ENCODE assay signal across 12 mouse cellular contexts in genomic region chr2:49805736-49806371, GRCm38 (mm10). TPM values are rescaled to one million over a fixed set of nuclear protein-coding genes. Genes with fewer than 3 reads are reported as not detected.
DNase-seq lines count a peak whose midpoint lies in the region; ATAC-seq and TF ChIP-seq lines count a peak whose summit lies in the region.
"Had no signal": no experiment of that assay in that cellular context is flagged by ENCODE, and none has a peak within 500 bp of the region (broad histone marks: within the 10 kb centered on the region; RNA-seq: fewer than 3 reads in every experiment).

No protein-coding gene starts in this region.

- H3K9ac ChIP-seq in forebrain, embryonic 16.5 days (replicated peaks; ENCODE audit: low read depth, low read length) = no peak overlapping the region
- H3K9ac ChIP-seq in limb, embryonic 12.5 days (replicated peaks) = peak overlapping the region; percentile 37; the same call in 1 of the 2 replicates
- no peak overlapping the region for H3K9ac ChIP-seq in neural tube, embryonic 14.5 days (replicated peaks; ENCODE audit: low read depth, low read length)
- H3K9ac ChIP-seq: embryonic facial prominence, embryonic 13.5 days; liver, embryonic 12.5 days had no signal

- no peaks in the 10 kb centered on the region for H3K27me3 ChIP-seq in forebrain, embryonic 16.5 days (replicated peaks; ENCODE audit: control insufficient read depth, insufficient read depth, low read length)
- no peaks in the 10 kb centered on the region for H3K27me3 ChIP-seq in forebrain, embryonic 10.5 days (ENCODE audit: poor library complexity, severe bottlenecking)
- H3K27me3 ChIP-seq in limb, embryonic 12.5 days = 0 out of 2 replicates have a peak, but pooled peaks cover 3% of the 10 kb centered on the region
- H3K27me3 ChIP-seq in limb, embryonic 10.5 days (ENCODE audit: low read depth, poor library complexity, severe bottlenecking) = no peaks in the 10 kb centered on the region
- no peaks in the 10 kb centered on the region for H3K27me3 ChIP-seq in neural tube, embryonic 14.5 days (ENCODE audit: control insufficient read depth, insufficient read depth, low read length)
- H3K27me3 ChIP-seq: embryonic facial prominence, embryonic 13.5 days had no signal

- H3K27ac ChIP-seq in forebrain, embryonic 16.5 days (ENCODE audit: low read length) = no peak overlapping the region
- no peak overlapping the region for H3K27ac ChIP-seq in forebrain, embryonic 10.5 days
- no peak overlapping the region for H3K27ac ChIP-seq in limb, embryonic 12.5 days
- no peak overlapping the region for H3K27ac ChIP-seq in limb, embryonic 10.5 days
- H3K27ac ChIP-seq in neural tube, embryonic 14.5 days (ENCODE audit: low read depth, low read length) = peak overlapping the region; percentile 12; the same call in 1 of the 2 replicates
- no peak overlapping the region for H3K27ac ChIP-seq in gastrocnemius, adult 2 months
- H3K27ac ChIP-seq: embryonic facial prominence, embryonic 13.5 days; kidney, postnatal 0 days; liver, embryonic 12.5 days had no signal

- no peaks in the 10 kb centered on the region for H3K9me3 ChIP-seq in forebrain, embryonic 16.5 days (ENCODE audit: control insufficient read depth, low read length)
- no peaks in the 10 kb centered on the region for H3K9me3 ChIP-seq in forebrain, embryonic 10.5 days
- no peaks in the 10 kb centered on the region for H3K9me3 ChIP-seq in limb, embryonic 12.5 days
- H3K9me3 ChIP-seq in limb, embryonic 10.5 days (replicated peaks) = no peaks in the 10 kb centered on the region
- H3K9me3 ChIP-seq in neural tube, embryonic 14.5 days (ENCODE audit: control insufficient read depth, low read length) = no peaks in the 10 kb centered on the region
- H3K9me3 ChIP-seq: embryonic facial prominence, embryonic 13.5 days; liver, embryonic 12.5 days had no signal

- intact Hi-C loops in gastrocnemius, adult 2 months (cut with DNase I) = no loop called here

- H3K4me3 ChIP-seq in forebrain, embryonic 16.5 days (replicated peaks; ENCODE audit: low read length) = no peak overlapping the region
- no peak overlapping the region for H3K4me3 ChIP-seq in forebrain, embryonic 10.5 days
- H3K4me3 ChIP-seq in limb, embryonic 12.5 days (replicated peaks) = no peak overlapping the region
- no peak overlapping the region for H3K4me3 ChIP-seq in limb, embryonic 10.5 days
- no peak overlapping the region for H3K4me3 ChIP-seq in neural tube, embryonic 14.5 days (ENCODE audit: low read depth, low read length)
- H3K4me3 ChIP-seq in gastrocnemius, adult 2 months = no peak overlapping the region
- H3K4me3 ChIP-seq: embryonic facial prominence, embryonic 13.5 days; liver, embryonic 12.5 days had no signal

- TF ChIP-seq CTCF in gastrocnemius, adult 2 months (IDR thresholded peaks at IDR 0.05) = no peak

- 58% methylated on average over 11 of the region's 11 CpGs for WGBS in forebrain, embryonic 16.5 days
- 80% methylated on average over 11 of the region's 11 CpGs for WGBS in forebrain, embryonic 10.5 days
- WGBS in limb, embryonic 12.5 days = 58% methylated on average over 11 of the region's 11 CpGs
- WGBS in limb, embryonic 10.5 days = 81% methylated on average over 11 of the region's 11 CpGs
- WGBS in neural tube, embryonic 14.5 days = 55% methylated on average over 11 of the region's 11 CpGs

- no peaks in the 10 kb centered on the region for H3K36me3 ChIP-seq in forebrain, embryonic 16.5 days (ENCODE audit: control insufficient read depth, insufficient read depth)
- no peaks in the 10 kb centered on the region for H3K36me3 ChIP-seq in forebrain, embryonic 10.5 days (replicated peaks)
- H3K36me3 ChIP-seq in limb, embryonic 12.5 days = no peaks in the 10 kb centered on the region
- H3K36me3 ChIP-seq in limb, embryonic 10.5 days = no peaks in the 10 kb centered on the region
- H3K36me3 ChIP-seq in neural tube, embryonic 14.5 days (ENCODE audit: control insufficient read depth, insufficient read depth, low read length) = no peaks in the 10 kb centered on the region
- H3K36me3 ChIP-seq: embryonic facial prominence, embryonic 13.5 days; liver, embryonic 12.5 days had no signal

- DNase-seq in forebrain, embryonic 10.5 days (ENCODE audit: extremely low spot score, low spot score) = no peak
- DNase-seq in limb, embryonic 10.5 days (ENCODE audit: low spot score) = no peak
- DNase-seq in adrenal gland, postnatal 14 days = peak; percentile 77
- DNase-seq in gastrocnemius, adult 2 months = no peak

- H3K4me1 ChIP-seq in forebrain, embryonic 16.5 days (replicated peaks; ENCODE audit: control insufficient read depth, insufficient read depth, low read length) = no peaks in the 10 kb centered on the region; the same call in 1 of the 2 replicates
- no peaks in the 10 kb centered on the region for H3K4me1 ChIP-seq in forebrain, embryonic 10.5 days
- peaks cover 34% of the 10 kb centered on the region for H3K4me1 ChIP-seq in limb, embryonic 12.5 days (replicated peaks)
- H3K4me1 ChIP-seq in limb, embryonic 10.5 days = peaks cover 19% of the 10 kb centered on the region
- no peaks in the 10 kb centered on the region for H3K4me1 ChIP-seq in neural tube, embryonic 14.5 days (ENCODE audit: control insufficient read depth, insufficient read depth, low read length)
- H3K4me1 ChIP-seq: liver, embryonic 12.5 days had no signal

- ATAC-seq in forebrain, embryonic 16.5 days = 0 out of 2 replicates have a peak, but pooled peaks have one; percentile 36
- no peak for ATAC-seq in limb, embryonic 12.5 days (ENCODE audit: insufficient number of reproducible peaks, insufficient read depth, low FRiP score, low TSS enrichment, low read depth)
- no peak for ATAC-seq in neural tube, embryonic 14.5 days (ENCODE audit: low read depth)
- no peak for ATAC-seq in erythroblast, adult 5-6 weeks (replicated peaks; ENCODE audit: low FRiP score, poor library complexity, severe bottlenecking)
- ATAC-seq: liver, embryonic 12.5 days had no signal

- no peak overlapping the region for H3K4me2 ChIP-seq in forebrain, embryonic 16.5 days (ENCODE audit: low read length)
- no peak overlapping the region for H3K4me2 ChIP-seq in limb, embryonic 12.5 days
- no peak overlapping the region for H3K4me2 ChIP-seq in neural tube, embryonic 14.5 days (ENCODE audit: low read depth, low read length)
- H3K4me2 ChIP-seq: embryonic facial prominence, embryonic 13.5 days; liver, embryonic 12.5 days had no signal

RNA-seq across cellular contexts. Expression of gene Lypd6b, which starts 18.4 kb away (rescaled TPM):
- 8.7 and 12.4 TPM in 2 replicates for polyA plus RNA-seq in forebrain, embryonic 16.5 days (2015; fragmentation: Nextera tagmentation; extraction: Ambion mirVana)
- 1.5 and 1.7 TPM in 2 replicates for polyA plus RNA-seq in forebrain, embryonic 10.5 days (2016; fragmentation: Nextera tagmentation; extraction: Ambion mirVana)
- polyA plus RNA-seq in limb, embryonic 12.5 days (2016; fragmentation: Nextera tagmentation; extraction: Ambion mirVana) = 7.2 and 7.3 TPM in 2 replicates
- polyA plus RNA-seq in limb, embryonic 10.5 days (2016; fragmentation: Nextera tagmentation; extraction: Ambion mirVana) = 3.8 and 3.9 TPM in 2 replicates
- 0.15 TPM in 1 of 2 replicates, not detected in the other for total RNA-seq in adrenal gland, postnatal 14 days (2021)
- 14.1 and 24.6 TPM in 2 replicates for polyA plus RNA-seq in neural tube, embryonic 14.5 days (2014; fragmentation: Nextera tagmentation; extraction: Ambion mirVana)
- not detected for total RNA-seq in gastrocnemius, adult 2 months (2021)
- total RNA-seq in erythroblast, adult 5-6 weeks (2015; ENCODE audit: low replicate concordance) = not detected in 2 replicates
- total RNA-seq in erythroblast, adult 5-6 weeks (2017; ENCODE audit: low replicate concordance) = not detected in 2 replicates
- total RNA-seq: heart, postnatal 25 days had no signal
